Comparison of ENCODE assay signal across 8 mouse cellular contexts in genomic region chr12:30911261-30912047, GRCm38 (mm10). TPM values are rescaled to one million over a fixed set of nuclear protein-coding genes. Genes with fewer than 3 reads are reported as not detected.
A peak's percentile ranks its signal among the peaks of the same experiment; 100 is the strongest.
DNase-seq lines count a peak whose midpoint lies in the region; ATAC-seq lines count a peak whose summit lies in the region.

Gene Acp1, minus strand, starts transcription at chr12:30911589.
Gene Sh3yl1, plus strand, starts transcription at chr12:30911668.

- DNase-seq in ZHBTc4 (ENCODE audit: low read depth, low spot score), result peak; percentile 95
- peak; percentile 85 to 92 for DNase-seq in gastrocnemius, adult 8-10 months (ENCODE audit: low spot score in 2 of 2)
- peak; percentile 94 for DNase-seq in induced T-regulatory cell, adult 2 months (ENCODE audit: low read depth)
- DNase-seq in left cerebral cortex, adult 9 months (ENCODE audit: low spot score in 2 of 2), result peak; percentile 87 to 95
- DNase-seq in right cerebral cortex, postnatal 14 days, result peak; percentile 95
- peak; percentile 95 to 97 for DNase-seq in urinary bladder, postnatal 36 days (ENCODE audit: low spot score in 2 of 2)

- ATAC-seq in common myeloid progenitor, adult 5-6 weeks (replicated peaks; ENCODE audit: low read depth, poor library complexity, severe bottlenecking), result peak; percentile 94
- ATAC-seq in megakaryocyte progenitor cell, adult 5-6 weeks (replicated peaks; ENCODE audit: poor library complexity), result peak; percentile 87

RNA-seq across cellular contexts. Expression of gene Acp1, which starts in this region (rescaled TPM):
- total RNA-seq in common myeloid progenitor, adult 5-6 weeks (2017), result 105 and 126 TPM in 2 replicates
- 10 to 100 TPM; 34.1 to 43.2 (median 36.8) TPM for total RNA-seq in gastrocnemius, adult 8-10 months (2022)
- 58.3 and 68.8 TPM in 2 replicates for total RNA-seq in megakaryocyte progenitor cell, adult 5-6 weeks (2015)
- 80.0 and 85.9 TPM in 2 replicates for total RNA-seq in megakaryocyte progenitor cell, adult 5-6 weeks (2017)

RNA-seq across cellular contexts. Expression of gene Sh3yl1, which starts in this region (rescaled TPM):
- total RNA-seq in common myeloid progenitor, adult 5-6 weeks (2017), result 0.05 and 1.2 TPM in 2 replicates
- under 1 TPM; 0.24 to 0.99 (median 0.77) TPM for total RNA-seq in gastrocnemius, adult 8-10 months (2022)
- total RNA-seq in megakaryocyte progenitor cell, adult 5-6 weeks (2015), result 1.6 and 1.8 TPM in 2 replicates
- 0.12 and 0.74 TPM in 2 replicates for total RNA-seq in megakaryocyte progenitor cell, adult 5-6 weeks (2017)

Comparison
In these comparisons a context has a peak if more than half of its experiments do, and no peak if none do; other contexts are left out.
1. Peak in every context shown above with its lines: DNase-seq and ATAC-seq.